Mouse (Mus musculus): Measurements from ENCODE around the gene Slc13a3. TPM values are rescaled to one million over a fixed set of nuclear protein-coding genes. Genes with fewer than 3 reads are reported as not detected.
"Not testable (repeated sequence)": the region's sequence is repeated elsewhere in the genome, so short reads cannot be mapped to it uniquely, and the experiment has no call there.

Slc13a3 gene
- 5.8 and 8.6 TPM in 2 replicates for polyA plus RNA-seq (2014; fragmentation: Nextera tagmentation; extraction: Ambion mirVana)

DNA sequence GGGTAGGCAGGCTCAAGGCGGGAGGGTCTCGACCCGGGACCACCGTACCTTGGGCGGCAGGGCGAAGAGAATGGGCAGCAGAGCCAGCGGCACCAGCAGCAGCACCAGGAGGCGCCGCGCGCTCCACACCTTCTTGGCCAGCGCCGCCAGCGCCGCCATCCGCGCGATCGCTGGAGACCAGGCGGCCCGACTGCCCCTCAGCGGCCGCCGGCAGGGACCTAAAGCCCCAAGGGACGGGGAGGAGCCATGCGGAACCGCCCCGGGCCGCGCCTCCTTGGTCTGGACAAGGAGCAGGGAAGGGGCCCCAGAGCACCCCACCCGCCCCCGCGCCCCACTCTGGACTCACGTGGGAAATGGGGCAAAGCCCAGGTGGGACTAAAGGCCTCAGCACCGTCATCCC is at the start of gene Slc13a3:
Gene Slc13a3 (minus strand): TSS at position 228 of the 400 bp plus-strand sequence.
- ATAC-seq = no peak
- Histone ChIP-seq H3K4me1 (ENCODE audit: control insufficient read depth, insufficient read depth, low read length) (peaks cover 4% of the 10 kb centered on the region; the same call in 1 of the 2 replicates), H3K4me3 (ENCODE audit: low read depth, low read length) (0 out of 2 replicates have a peak within 1 kb of the TSS, but pooled peaks have one; percentile 8), H3K36me3 (ENCODE audit: control insufficient read depth, insufficient read depth, low read length) (no peaks in the 10 kb centered on the region), H3K9ac (ENCODE audit: low read length) (no peak within 1 kb of the TSS; the same call in 1 of the 2 replicates), H3K9me3 (replicated peaks; ENCODE audit: control insufficient read depth, low read length) (no peaks in the 10 kb centered on the region), H3K27ac (ENCODE audit: low read depth, low read length) (no peak within 1 kb of the TSS), H3K4me2 (ENCODE audit: low read length) (peak within 1 kb of the TSS; percentile 38), H3K27me3 (replicated peaks; ENCODE audit: control insufficient read depth, insufficient read depth, low read length) (peaks cover 6% of the 10 kb centered on the region; the same call in 1 of the 2 replicates)
- 1% methylated on average over 30 of the region's 35 CpGs for WGBS
- DNase-seq (ENCODE audit: low spot score) = peak; percentile 24

DNA sequence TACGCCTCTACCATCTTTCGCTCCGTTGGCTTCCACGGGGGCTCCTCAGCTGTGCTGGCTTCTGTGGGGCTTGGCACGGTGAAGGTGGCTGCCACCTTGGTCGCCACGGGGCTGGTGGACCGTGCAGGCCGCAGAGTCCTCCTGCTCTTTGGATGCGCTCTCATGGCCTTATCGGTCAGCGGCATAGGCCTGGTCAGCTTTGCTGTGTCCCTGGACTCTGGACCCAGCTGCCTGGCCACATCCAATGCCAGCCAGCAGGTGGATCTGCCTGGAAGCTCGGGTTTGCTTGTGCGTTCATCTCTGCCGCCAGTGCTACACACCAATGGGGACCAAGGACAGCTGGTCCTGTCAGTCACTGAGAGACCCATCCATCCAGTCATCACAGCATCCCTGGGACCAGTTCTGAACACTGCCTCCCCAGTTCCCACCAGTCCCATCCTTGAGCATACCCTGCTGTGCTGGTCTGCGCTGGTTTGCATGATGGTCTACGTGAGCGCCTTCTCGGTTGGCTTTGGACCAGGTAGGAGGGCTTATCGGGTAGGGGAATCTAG is 42.2 kb upstream of the Slc13a3 start:
- Histone ChIP-seq H3K9me3 (replicated peaks; ENCODE audit: control insufficient read depth, low read length) (no peaks in the 10 kb centered on the region), H3K4me2 (ENCODE audit: low read length) (no peak overlapping the region), H3K4me3 (ENCODE audit: low read depth, low read length) (no peak overlapping the region), H3K9ac (ENCODE audit: low read length) (no peak overlapping the region), H3K36me3 (ENCODE audit: control insufficient read depth, insufficient read depth, low read length) (no peaks in the 10 kb centered on the region), H3K27me3 (replicated peaks; ENCODE audit: control insufficient read depth, insufficient read depth, low read length) (no peaks in the 10 kb centered on the region), H3K4me1 (ENCODE audit: control insufficient read depth, insufficient read depth, low read length) (0 out of 2 replicates have a peak, but pooled peaks cover 2% of the 10 kb centered on the region), H3K27ac (ENCODE audit: low read depth, low read length) (no peak overlapping the region)
- no peak for DNase-seq (ENCODE audit: low spot score)
- 94% methylated on average over 20 of the region's 20 CpGs for WGBS
- no peak for ATAC-seq

DNA sequence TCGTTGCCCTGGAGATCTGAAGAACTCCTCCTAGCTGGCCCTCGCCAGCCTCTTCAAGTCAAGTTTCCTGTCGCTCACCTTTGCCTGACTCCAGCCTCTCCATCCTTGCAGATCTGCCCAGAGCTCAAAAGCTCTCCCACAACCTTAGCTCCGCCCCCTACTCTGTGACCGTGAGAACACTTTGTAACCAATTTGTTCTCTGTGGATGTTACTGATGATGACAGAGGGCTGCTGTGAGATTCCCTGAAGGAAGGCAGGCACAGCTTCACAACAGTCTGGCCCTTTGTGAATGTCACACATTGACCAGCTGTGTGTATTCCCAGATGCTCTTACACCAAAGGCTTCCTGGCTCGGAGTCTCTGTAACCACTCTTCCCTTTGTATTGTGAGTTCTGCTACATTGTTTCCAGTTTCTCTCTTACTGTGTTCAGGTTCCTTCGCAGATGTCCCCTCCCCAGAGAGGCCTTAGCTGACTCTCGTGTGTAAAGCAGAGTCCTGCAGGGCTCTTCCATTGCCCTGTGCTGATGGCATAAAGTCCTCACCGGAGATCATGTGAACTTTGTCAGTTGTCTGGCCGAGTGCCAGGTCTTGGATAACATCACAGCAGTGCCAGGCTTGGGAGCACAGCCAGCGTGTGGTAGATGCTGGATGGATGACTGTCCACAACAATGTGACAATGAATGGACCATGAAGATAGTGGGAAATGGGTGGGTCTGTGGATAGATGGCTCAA is 40.0 kb upstream of the Slc13a3 start:
- H3K36me3 ChIP-seq (ENCODE audit: control insufficient read depth, insufficient read depth, low read length) = no peaks in the 10 kb centered on the region
- DNase-seq (ENCODE audit: low spot score) (peak; percentile 52), ATAC-seq (no peak)
- H3K4me1 ChIP-seq (ENCODE audit: control insufficient read depth, insufficient read depth, low read length) = 0 out of 2 replicates have a peak, but pooled peaks cover 2% of the 10 kb centered on the region
- H3K27ac ChIP-seq (ENCODE audit: low read depth, low read length) = no peak overlapping the region
- H3K27me3 ChIP-seq (replicated peaks; ENCODE audit: control insufficient read depth, insufficient read depth, low read length) = no peaks in the 10 kb centered on the region
- H3K9ac ChIP-seq (ENCODE audit: low read length) = no peak overlapping the region
- no peaks in the 10 kb centered on the region for H3K9me3 ChIP-seq (replicated peaks; ENCODE audit: control insufficient read depth, low read length)
- WGBS = 31% methylated on average over 11 of the region's 11 CpGs
- no peak overlapping the region for H3K4me2 ChIP-seq (ENCODE audit: low read length)
- H3K4me3 ChIP-seq (ENCODE audit: low read depth, low read length) = no peak overlapping the region

DNA sequence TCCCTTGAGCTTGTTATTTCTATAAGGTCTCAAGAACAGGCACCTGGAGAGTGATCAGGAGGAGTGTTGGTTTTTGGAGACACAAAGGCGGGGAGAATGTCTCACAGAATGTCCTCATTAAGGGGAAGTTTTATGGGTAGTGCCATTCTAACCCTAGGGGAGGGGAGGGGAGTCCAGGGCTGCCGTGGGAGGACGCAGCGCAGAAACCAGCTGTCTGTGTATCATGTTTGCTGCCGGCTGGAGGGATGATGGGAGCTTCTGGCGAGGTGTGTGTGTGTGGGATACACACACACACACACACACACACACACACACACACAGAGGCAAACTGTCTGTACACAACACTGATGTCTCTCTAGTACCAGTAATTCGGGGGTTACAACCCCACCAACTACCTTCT is 39.4 kb upstream of the Slc13a3 start:
- H3K4me2 ChIP-seq (ENCODE audit: low read length) = no peak overlapping the region
- no peak overlapping the region for H3K4me3 ChIP-seq (ENCODE audit: low read depth, low read length)
- H3K4me1 ChIP-seq (ENCODE audit: control insufficient read depth, insufficient read depth, low read length) = 0 out of 2 replicates have a peak, but pooled peaks cover 2% of the 10 kb centered on the region
- ATAC-seq = no peak
- no peaks in the 10 kb centered on the region for H3K27me3 ChIP-seq (replicated peaks; ENCODE audit: control insufficient read depth, insufficient read depth, low read length)
- no peaks in the 10 kb centered on the region for H3K36me3 ChIP-seq (ENCODE audit: control insufficient read depth, insufficient read depth, low read length)
- no peak overlapping the region for H3K27ac ChIP-seq (ENCODE audit: low read depth, low read length)
- no peak for DNase-seq (ENCODE audit: low spot score)
- no peaks in the 10 kb centered on the region for H3K9me3 ChIP-seq (replicated peaks; ENCODE audit: control insufficient read depth, low read length)
- 49% methylated on average over 7 of the region's 7 CpGs for WGBS
- no peak overlapping the region for H3K9ac ChIP-seq (ENCODE audit: low read length)

DNA sequence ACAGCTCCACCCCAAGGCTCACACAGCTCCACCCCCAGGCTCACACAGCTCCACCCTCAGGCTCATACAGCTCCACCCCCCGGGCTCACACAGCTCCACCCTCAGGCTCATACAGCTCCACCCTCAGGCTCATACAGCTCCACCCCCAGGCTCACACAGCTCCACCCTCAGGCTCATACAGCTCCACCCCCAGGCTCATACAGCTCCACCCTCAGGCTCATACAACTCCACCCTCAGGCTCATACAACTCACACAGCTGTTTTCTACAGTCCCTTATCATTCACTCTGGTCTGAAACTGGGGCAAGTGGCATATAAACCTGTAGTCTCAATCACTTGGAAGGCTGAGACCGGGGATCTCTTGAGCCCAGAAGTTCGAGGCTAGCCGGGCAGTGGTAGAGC is 38.5 kb upstream of the Slc13a3 start:
- H3K9ac ChIP-seq (ENCODE audit: low read length); H3K27me3 ChIP-seq (replicated peaks; ENCODE audit: control insufficient read depth, insufficient read depth, low read length); ATAC-seq; H3K4me1 ChIP-seq (ENCODE audit: control insufficient read depth, insufficient read depth, low read length); H3K27ac ChIP-seq (ENCODE audit: low read depth, low read length); DNase-seq (ENCODE audit: low spot score); H3K4me3 ChIP-seq (ENCODE audit: low read depth, low read length); H3K4me2 ChIP-seq (ENCODE audit: low read length); H3K36me3 ChIP-seq (ENCODE audit: control insufficient read depth, insufficient read depth, low read length); H3K9me3 ChIP-seq (replicated peaks; ENCODE audit: control insufficient read depth, low read length): not testable (repeated sequence)
- WGBS = 90% methylated on average over 4 of the region's 4 CpGs

DNA sequence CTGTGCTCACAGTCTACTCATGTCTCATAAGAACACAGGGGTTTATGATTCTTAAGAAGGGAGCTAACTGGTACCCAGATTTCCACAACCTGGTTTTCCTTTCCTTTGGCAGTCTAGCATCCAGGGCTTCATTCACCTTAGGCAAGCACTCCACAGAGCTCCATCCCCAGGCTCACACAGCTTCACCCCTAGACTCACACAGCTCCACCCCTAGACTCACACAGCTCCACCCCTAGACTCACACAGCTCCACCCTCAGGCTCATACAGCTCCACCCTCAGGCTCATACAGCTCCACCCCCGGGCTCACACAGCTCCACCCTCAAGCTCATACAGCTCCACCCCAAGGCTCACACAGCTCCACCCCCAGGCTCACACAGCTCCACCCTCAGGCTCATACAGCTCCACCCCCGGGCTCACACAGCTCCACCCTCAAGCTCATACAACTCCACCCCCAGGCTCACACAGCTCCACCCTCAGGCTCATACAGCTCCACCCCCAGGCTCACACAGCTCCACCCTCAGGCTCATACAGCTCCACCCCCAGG is 38.0 kb upstream of the Slc13a3 start:
- not testable (repeated sequence) for ATAC-seq; H3K36me3 ChIP-seq (ENCODE audit: control insufficient read depth, insufficient read depth, low read length); H3K27me3 ChIP-seq (replicated peaks; ENCODE audit: control insufficient read depth, insufficient read depth, low read length); H3K9ac ChIP-seq (ENCODE audit: low read length); H3K4me1 ChIP-seq (ENCODE audit: control insufficient read depth, insufficient read depth, low read length); H3K9me3 ChIP-seq (replicated peaks; ENCODE audit: control insufficient read depth, low read length); H3K27ac ChIP-seq (ENCODE audit: low read depth, low read length); H3K4me2 ChIP-seq (ENCODE audit: low read length); H3K4me3 ChIP-seq (ENCODE audit: low read depth, low read length); DNase-seq (ENCODE audit: low spot score)
- 86% methylated on average over 2 of the region's 2 CpGs for WGBS

DNA sequence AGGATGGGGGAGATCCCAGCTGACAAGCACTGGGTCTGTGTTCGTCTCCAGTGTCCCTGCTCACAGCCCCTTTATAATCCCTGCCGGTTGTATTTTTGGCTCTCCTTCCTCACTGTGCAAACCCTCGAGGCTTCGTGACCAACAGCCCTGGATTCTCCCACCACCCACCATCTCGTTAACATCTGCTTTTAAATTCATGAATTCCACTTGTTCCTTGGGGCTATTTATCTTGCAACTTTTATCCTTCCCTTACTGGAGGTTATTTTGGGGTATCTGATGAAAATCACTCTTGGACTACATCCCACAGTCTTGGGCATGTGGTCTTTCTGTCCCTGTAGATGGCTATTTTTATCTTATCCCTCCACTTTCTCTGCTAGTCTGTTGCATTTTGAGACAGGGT is 37.4 kb upstream of the Slc13a3 start:
- Histone ChIP-seq H3K27me3 (replicated peaks; ENCODE audit: control insufficient read depth, insufficient read depth, low read length) (no peaks in the 10 kb centered on the region), H3K36me3 (ENCODE audit: control insufficient read depth, insufficient read depth, low read length) (no peaks in the 10 kb centered on the region), H3K4me3 (ENCODE audit: low read depth, low read length) (no peak overlapping the region), H3K9ac (ENCODE audit: low read length) (no peak overlapping the region), H3K9me3 (replicated peaks; ENCODE audit: control insufficient read depth, low read length) (no peaks in the 10 kb centered on the region), H3K27ac (ENCODE audit: low read depth, low read length) (no peak overlapping the region), H3K4me2 (ENCODE audit: low read length) (no peak overlapping the region), H3K4me1 (ENCODE audit: control insufficient read depth, insufficient read depth, low read length) (0 out of 2 replicates have a peak, but pooled peaks cover 2% of the 10 kb centered on the region)
- WGBS = 32% methylated on average over 5 of the region's 5 CpGs
- no peak for DNase-seq (ENCODE audit: low spot score)
- ATAC-seq = no peak

DNA sequence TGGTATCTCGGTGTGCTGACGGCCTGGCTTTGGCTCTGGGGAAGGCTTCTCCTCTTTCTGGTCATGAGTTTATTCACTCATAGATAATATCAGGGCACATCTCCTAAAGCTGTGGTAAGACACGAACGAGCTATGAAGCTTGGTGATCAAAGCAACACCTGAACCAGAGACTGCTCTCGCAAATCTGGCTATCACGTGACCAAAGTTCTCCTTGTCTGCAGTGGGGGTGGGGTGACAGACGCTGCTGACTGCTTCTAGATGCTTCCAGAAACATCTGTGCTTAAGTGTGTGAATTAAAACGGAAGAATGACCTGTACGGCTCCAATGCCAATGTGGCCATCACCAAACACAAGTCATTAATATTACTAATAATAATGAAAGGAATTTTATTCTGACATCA is 36.7 kb upstream of the Slc13a3 start:
- Histone ChIP-seq H3K9me3 (replicated peaks; ENCODE audit: control insufficient read depth, low read length) (no peaks in the 10 kb centered on the region), H3K27ac (ENCODE audit: low read depth, low read length) (no peak overlapping the region), H3K9ac (ENCODE audit: low read length) (no peak overlapping the region), H3K4me1 (ENCODE audit: control insufficient read depth, insufficient read depth, low read length) (0 out of 2 replicates have a peak, but pooled peaks cover 2% of the 10 kb centered on the region), H3K4me2 (ENCODE audit: low read length) (no peak overlapping the region), H3K27me3 (replicated peaks; ENCODE audit: control insufficient read depth, insufficient read depth, low read length) (no peaks in the 10 kb centered on the region), H3K4me3 (ENCODE audit: low read depth, low read length) (no peak overlapping the region), H3K36me3 (ENCODE audit: control insufficient read depth, insufficient read depth, low read length) (no peaks in the 10 kb centered on the region)
- ATAC-seq = no peak
- 82% methylated on average over 9 of the region's 9 CpGs for WGBS
- DNase-seq (ENCODE audit: low spot score) = no peak

Data from forebrain, embryonic 14.5 days (tissue).